Mouse (Mus musculus): ENCODE measurements around the gene Arhgef26. TPM values are rescaled to one million over a fixed set of nuclear protein-coding genes. Genes with fewer than 3 reads are reported as not detected.
A peak's percentile ranks its signal among the peaks of the same experiment; 100 is the strongest.

Gene Arhgef26
- polyA plus RNA-seq, 1 experiment from 2014 or later: 13.6 TPM

DNA sequence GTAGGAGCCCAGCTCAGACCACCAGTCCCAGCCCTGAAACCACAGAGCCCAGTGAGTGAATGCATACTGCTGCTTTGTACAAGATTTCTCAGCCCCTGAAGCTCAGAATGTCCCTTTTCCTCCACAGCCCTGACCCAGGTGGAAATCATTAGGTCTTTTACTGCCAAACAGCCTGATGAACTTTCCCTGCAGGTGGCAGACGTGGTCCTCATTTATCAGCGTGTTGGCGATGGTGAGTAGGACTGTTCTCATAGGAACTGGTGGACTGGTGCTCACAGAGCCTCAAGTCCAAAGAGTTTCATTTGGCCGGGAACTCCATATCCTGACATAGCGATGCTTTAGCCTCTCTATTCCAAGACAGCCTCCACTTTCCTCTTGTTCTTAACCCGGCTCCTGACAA, 121.3 kb downstream of the Arhgef26 start:
- Histone ChIP-seq H3K36me3 (ENCODE audit: insufficient read depth) (peaks cover 58% of the 10 kb centered on the region), H3K27ac (ENCODE audit: low read depth) (no peak overlapping the region), H3K27me3 (ENCODE audit: insufficient read depth, low read length) (no peaks in the 10 kb centered on the region), H3K4me3 (ENCODE audit: low read depth, low read length) (no peak overlapping the region), H3K9me3 (ENCODE audit: low read depth, low read length) (no peaks in the 10 kb centered on the region), H3K9ac (no peak overlapping the region), H3K4me2 (no peak overlapping the region), H3K4me1 (ENCODE audit: insufficient read depth) (no peaks in the 10 kb centered on the region)
- ATAC-seq (ENCODE audit: insufficient read depth) (no peak), DNase-seq (no peak)
- WGBS: 82% methylated on average over 6 of the region's 6 CpGs
- TF ChIP-seq CTCF (IDR thresholded peaks at IDR 0.05; ENCODE audit: low read depth): no peak

GRCm38 (mm10) chr3:62464276-62464675, 126.1 kb downstream of the Arhgef26 start:
- Histone ChIP-seq H3K27me3 (ENCODE audit: insufficient read depth, low read length) (no peaks in the 10 kb centered on the region), H3K36me3 (ENCODE audit: insufficient read depth) (peaks cover 87% of the 10 kb centered on the region), H3K4me2 (no peak overlapping the region), H3K9ac (no peak overlapping the region), H3K4me3 (ENCODE audit: low read depth, low read length) (no peak overlapping the region), H3K4me1 (ENCODE audit: insufficient read depth) (no peaks in the 10 kb centered on the region), H3K9me3 (ENCODE audit: low read depth, low read length) (no peaks in the 10 kb centered on the region), H3K27ac (ENCODE audit: low read depth) (no peak overlapping the region)
- no peak for TF ChIP-seq CTCF (IDR thresholded peaks at IDR 0.05; ENCODE audit: low read depth)
- ATAC-seq (ENCODE audit: insufficient read depth) (no peak), DNase-seq (no peak)
- WGBS: 68% methylated on average over 3 of the region's 3 CpGs

DNA sequence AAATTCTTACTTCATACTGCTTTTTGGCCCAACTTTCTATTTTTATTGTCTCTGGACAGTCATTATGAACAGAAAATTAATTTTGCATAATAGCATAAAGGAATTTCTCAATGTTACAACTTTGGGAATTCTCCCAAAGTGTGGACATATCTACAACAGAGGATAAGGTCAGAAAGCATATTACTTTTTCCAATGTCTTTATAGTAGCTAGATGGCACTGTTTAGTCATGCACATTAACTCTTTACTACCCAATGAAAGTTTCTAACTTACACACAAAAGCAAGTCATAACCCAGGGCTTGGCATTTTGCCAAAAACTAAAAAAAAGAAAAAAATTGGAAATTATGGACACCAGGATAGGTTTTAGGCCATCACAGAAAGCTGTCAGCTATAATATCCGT, 132.0 kb downstream of the Arhgef26 start:
- peaks cover 81% of the 10 kb centered on the region for H3K36me3 ChIP-seq (ENCODE audit: insufficient read depth)
- ATAC-seq (ENCODE audit: insufficient read depth) (no peak), DNase-seq (peak; percentile 35)
- H3K4me1 ChIP-seq (ENCODE audit: insufficient read depth): no peaks in the 10 kb centered on the region
- no peaks in the 10 kb centered on the region for H3K9me3 ChIP-seq (ENCODE audit: low read depth, low read length)
- H3K27me3 ChIP-seq (ENCODE audit: insufficient read depth, low read length): no peaks in the 10 kb centered on the region
- no peak overlapping the region for H3K9ac ChIP-seq
- WGBS: 93% methylated on average over 1 of the region's 1 CpGs
- TF ChIP-seq CTCF (IDR thresholded peaks at IDR 0.05; ENCODE audit: low read depth): no peak
- no peak overlapping the region for H3K27ac ChIP-seq (ENCODE audit: low read depth)
- H3K4me2 ChIP-seq: no peak overlapping the region
- no peak overlapping the region for H3K4me3 ChIP-seq (ENCODE audit: low read depth, low read length)

GRCm38 (mm10) chr3:62484340-62484739, 146.2 kb downstream of the Arhgef26 start:
- Histone ChIP-seq H3K4me1 (ENCODE audit: insufficient read depth) (no peaks in the 10 kb centered on the region), H3K36me3 (ENCODE audit: insufficient read depth) (peaks cover 67% of the 10 kb centered on the region), H3K9ac (no peak overlapping the region), H3K4me3 (ENCODE audit: low read depth, low read length) (no peak overlapping the region), H3K27me3 (ENCODE audit: insufficient read depth, low read length) (no peaks in the 10 kb centered on the region), H3K27ac (ENCODE audit: low read depth) (no peak overlapping the region), H3K9me3 (ENCODE audit: low read depth, low read length) (no peaks in the 10 kb centered on the region), H3K4me2 (no peak overlapping the region)
- whole genome bisulfite sequencing: 94% methylated on average over 2 of the region's 2 CpGs
- ATAC-seq (ENCODE audit: insufficient read depth) (no peak), DNase-seq (no peak)
- no peak for TF ChIP-seq CTCF (IDR thresholded peaks at IDR 0.05; ENCODE audit: low read depth)

DNA sequence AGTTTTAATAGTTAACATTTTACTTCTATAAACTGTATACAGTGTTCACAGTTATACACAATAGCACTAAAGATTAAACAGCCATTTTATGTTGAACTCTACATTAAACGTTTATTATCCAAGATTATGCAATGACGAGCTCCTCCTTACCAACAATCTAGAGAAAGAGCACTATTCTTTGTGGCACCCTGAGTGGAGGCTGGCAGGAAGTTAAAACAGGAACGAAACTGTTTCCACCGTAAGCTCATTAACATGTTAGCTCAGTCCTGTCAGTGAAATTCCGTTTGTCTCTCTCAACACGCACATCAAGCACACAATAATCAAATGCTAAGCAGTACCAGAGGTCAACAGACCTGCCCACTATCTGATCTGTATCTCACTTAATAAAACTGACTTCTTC, 154.4 kb downstream of the Arhgef26 start:
- Histone ChIP-seq H3K36me3 (ENCODE audit: insufficient read depth) (peaks cover 74% of the 10 kb centered on the region), H3K9ac (no peak overlapping the region), H3K27me3 (ENCODE audit: insufficient read depth, low read length) (no peaks in the 10 kb centered on the region), H3K4me3 (ENCODE audit: low read depth, low read length) (no peak overlapping the region), H3K9me3 (ENCODE audit: low read depth, low read length) (no peaks in the 10 kb centered on the region), H3K27ac (ENCODE audit: low read depth) (no peak overlapping the region), H3K4me1 (ENCODE audit: insufficient read depth) (no peaks in the 10 kb centered on the region), H3K4me2 (no peak overlapping the region)
- DNase-seq (no peak), ATAC-seq (ENCODE audit: insufficient read depth) (no peak)
- TF ChIP-seq CTCF (IDR thresholded peaks at IDR 0.05; ENCODE audit: low read depth): no peak
- 82% methylated on average over 6 of the region's 6 CpGs for WGBS

DNA sequence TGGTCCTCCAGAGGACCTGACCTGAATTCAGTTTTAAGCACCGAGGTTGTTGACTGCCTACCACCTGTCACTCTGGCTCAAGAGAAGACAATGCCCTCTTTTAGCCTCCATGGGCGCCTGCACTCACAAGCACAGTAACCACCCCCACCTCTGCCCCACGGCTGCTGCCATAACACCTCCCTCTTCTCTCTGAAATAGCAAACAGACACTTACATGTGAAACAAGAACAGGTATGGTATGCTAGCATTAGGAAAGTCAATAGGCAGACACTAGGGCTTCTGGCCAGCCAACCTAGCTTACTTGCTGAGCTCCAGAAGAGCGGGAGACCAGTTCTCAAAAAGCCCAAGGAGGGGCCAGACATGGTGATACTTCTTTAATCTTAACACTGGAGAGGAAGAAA, 161.2 kb downstream of the Arhgef26 start:
- no peaks in the 10 kb centered on the region for H3K9me3 ChIP-seq (ENCODE audit: low read depth, low read length)
- peaks cover 59% of the 10 kb centered on the region for H3K36me3 ChIP-seq (ENCODE audit: insufficient read depth)
- no peak overlapping the region for H3K9ac ChIP-seq
- H3K4me3 ChIP-seq (ENCODE audit: low read depth, low read length): no peak overlapping the region
- H3K27ac ChIP-seq (ENCODE audit: low read depth): no peak overlapping the region
- 78% methylated on average over 4 of the region's 4 CpGs for WGBS
- ATAC-seq (ENCODE audit: insufficient read depth): no peak
- no peak overlapping the region for H3K4me2 ChIP-seq
- no peaks in the 10 kb centered on the region for H3K4me1 ChIP-seq (ENCODE audit: insufficient read depth)
- DNase-seq: no peak
- no peak for TF ChIP-seq CTCF (IDR thresholded peaks at IDR 0.05; ENCODE audit: low read depth)
- H3K27me3 ChIP-seq (ENCODE audit: insufficient read depth, low read length): no peaks in the 10 kb centered on the region

DNA sequence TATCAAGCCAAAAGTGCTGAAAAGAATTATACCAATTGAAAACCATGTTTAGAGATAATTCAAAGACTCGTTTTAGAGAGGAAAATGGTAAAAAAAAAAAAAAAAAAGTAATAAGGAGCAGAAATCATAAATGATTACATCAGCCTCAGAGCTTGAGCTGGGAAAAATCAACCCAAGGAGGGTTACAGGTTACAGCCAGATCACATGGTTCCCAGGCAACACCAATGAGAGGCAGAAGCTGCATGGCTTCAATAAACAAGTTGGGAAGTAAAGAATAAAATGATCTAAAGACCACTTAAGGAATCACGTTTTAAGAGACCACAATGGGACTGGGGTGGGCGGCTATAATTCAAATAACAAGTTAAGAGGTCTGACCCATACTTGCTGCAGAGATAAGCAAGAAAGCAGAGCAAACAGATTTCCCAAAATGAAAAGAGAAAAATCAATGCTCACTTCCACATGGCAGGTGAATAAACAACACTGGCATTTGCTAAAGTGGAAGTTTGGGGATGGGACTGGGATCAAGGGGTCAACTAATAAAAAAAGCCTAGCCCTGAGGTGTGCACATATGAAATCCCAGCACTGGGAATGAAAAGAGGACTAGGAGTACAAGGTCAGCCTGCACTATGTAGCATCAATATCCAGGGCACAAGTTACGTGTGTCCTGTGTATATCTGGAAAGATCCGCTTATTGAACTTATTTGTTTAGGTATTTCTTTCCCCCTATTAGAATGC, 167.2 kb downstream of the Arhgef26 start:
- Histone ChIP-seq H3K4me3 (ENCODE audit: low read depth, low read length) (peak overlapping the region; percentile 82), H3K27ac (ENCODE audit: low read depth) (no peak overlapping the region), H3K9ac (peak overlapping the region; percentile 94), H3K4me1 (ENCODE audit: insufficient read depth) (0 out of 2 replicates have a peak, but pooled peaks cover 5% of the 10 kb centered on the region), H3K27me3 (ENCODE audit: insufficient read depth, low read length) (no peaks in the 10 kb centered on the region), H3K36me3 (ENCODE audit: insufficient read depth) (peaks cover 17% of the 10 kb centered on the region), H3K9me3 (ENCODE audit: low read depth, low read length) (no peaks in the 10 kb centered on the region), H3K4me2 (peak overlapping the region; percentile 74)
- TF ChIP-seq CTCF (IDR thresholded peaks at IDR 0.05; ENCODE audit: low read depth): no peak
- DNase-seq (no peak), ATAC-seq (ENCODE audit: insufficient read depth) (no peak)
- 49% methylated on average over 5 of the region's 5 CpGs for WGBS
